Mouse (Mus musculus) heart, postnatal 25 days (tissue): ENCODE measurements around the gene Cpsf2. TPM values are rescaled to one million over a fixed set of nuclear protein-coding genes. Genes with fewer than 3 reads are reported as not detected.

Experiments used
- DNase-seq: peaks from one replicate; pipeline ENCODE4 v3.0.0; 2022; ENCODE audit warnings: low spot score
- intact Hi-C: fragments of 180-260 bp; cut with DNase I; formaldehyde crosslinking; loops from one replicate; pipeline ENCODE4 v1.15.1; 2025
- total RNA-seq, 2 experiments: library from RNA; stranded (reverse); gene quantifications; 2 replicates each; pipeline ENCODE4 v1.2.3; 2021

Cpsf2 gene
- total RNA-seq, 2 experiments from 2014 or later = 13.2 to 13.9 TPM

DNA sequence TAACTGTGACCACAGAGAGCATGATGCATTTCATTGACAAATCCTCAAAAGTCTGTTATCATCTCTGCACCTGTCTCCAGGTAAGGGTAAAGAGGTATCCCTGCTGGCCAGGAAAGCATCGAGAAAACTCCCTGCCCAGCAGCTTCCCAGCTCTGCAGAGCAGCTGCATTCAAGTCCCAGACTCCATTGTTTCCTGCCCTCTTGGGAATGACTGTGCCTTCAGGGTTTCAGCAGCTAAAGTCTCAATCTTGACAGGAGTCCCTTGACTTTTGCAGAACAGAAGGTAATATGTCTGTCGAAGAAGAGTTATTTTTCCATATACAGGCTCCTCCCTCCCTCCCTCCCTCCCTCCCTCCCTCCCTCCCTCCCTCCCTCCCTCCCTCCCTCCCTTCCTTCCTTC is 65.9 kb downstream of the Cpsf2 start:
- intact Hi-C loops = no loop called here
- DNase-seq = no peak

- no peak for DNase-seq
- intact Hi-C loops = no loop called here
Measured at GRCm38 (mm10) chr12:102042247-102042646, 66.5 kb downstream of the Cpsf2 start.

DNA sequence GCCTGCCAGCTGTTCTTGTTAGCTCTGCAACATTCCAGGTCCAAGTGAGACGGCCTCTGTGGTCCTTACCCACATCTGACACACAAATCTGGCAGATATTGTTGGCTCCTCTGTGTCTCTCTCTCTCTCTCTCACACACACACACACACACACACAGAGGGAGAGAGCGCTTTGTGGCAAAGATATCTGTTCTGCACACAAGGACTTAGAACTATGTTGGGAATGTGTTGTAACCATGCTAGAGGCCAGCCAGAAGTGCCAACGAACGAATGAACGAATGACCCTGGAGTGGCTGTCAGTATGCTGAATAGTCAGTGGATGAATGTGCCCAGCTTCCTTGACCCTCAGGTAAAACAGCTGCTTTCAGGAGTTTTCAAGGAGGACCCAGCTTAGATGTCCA is 68.1 kb downstream of the Cpsf2 start:
- intact Hi-C loops = no loop called here
- DNase-seq = no peak

- no peak for DNase-seq
- intact Hi-C loops = no loop called here
Measured at GRCm38 (mm10) chr12:102054155-102054554, 78.4 kb downstream of the Cpsf2 start.

DNA sequence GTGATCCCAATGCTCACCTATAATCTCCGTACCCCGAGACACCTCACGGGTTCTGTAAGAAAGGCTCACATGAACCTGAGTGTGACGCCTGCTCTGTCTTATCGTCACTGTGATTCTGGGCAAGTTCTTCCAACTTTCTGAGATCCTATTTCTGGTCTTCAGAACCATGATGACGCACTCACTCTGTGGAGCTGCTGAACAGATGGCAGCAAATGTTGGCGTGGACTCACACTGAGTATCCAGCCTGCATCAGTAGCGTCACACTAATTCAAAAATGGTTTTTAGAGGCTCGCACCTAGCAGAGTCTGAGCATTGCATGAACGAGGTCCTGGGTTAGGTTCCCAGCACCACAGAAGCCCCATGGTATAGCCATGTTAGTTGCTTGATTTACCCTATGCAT is 80.0 kb downstream of the Cpsf2 start:
- intact Hi-C loops = no loop called here
- DNase-seq = no peak

Other genes starting within 250 kb of the Cpsf2 start
- gene Fbln5, start 156.9 kb upstream of the Cpsf2 start, total RNA-seq = 10 to 100 TPM; 26.2 to 28.3 TPM
- 10 to 100 TPM; 34.9 to 36.7 TPM for gene Trip11, start 62.7 kb upstream of the Cpsf2 start, total RNA-seq
- 10 to 100 TPM; 11.1 to 11.5 TPM for gene Atxn3, start 17.7 kb upstream of the Cpsf2 start, total RNA-seq
- gene Slc24a4, start 152.7 kb downstream of the Cpsf2 start, total RNA-seq = 1 to 10 TPM; 1.5 to 2.2 TPM